Mouse (Mus musculus) forebrain, embryonic 13.5 days (tissue): Measurements from ENCODE around the gene Fbxl22. TPM values are rescaled to one million over a fixed set of nuclear protein-coding genes. Genes with fewer than 3 reads are reported as not detected.

Source experiments
- ATAC-seq: fragments of 200-750 bp; cut with Nextera tagmentation; 2 replicates; pipeline ENCODE4 v1.8.0; 2017
- H3K27ac ChIP-seq: fragments of 300-500 bp; sonication (generic); 2 replicates; pipeline ENCODE4 v1.5.1; 2015; ENCODE audit warnings: inconsistent platforms, mild to moderate bottlenecking, moderate library complexity
- H3K27me3 ChIP-seq: fragments of 300-500 bp; sonication (generic); 2 replicates; pipeline ENCODE4 v1.6.1; 2015; ENCODE audit warnings: mild to moderate bottlenecking, inconsistent platforms
- H3K36me3 ChIP-seq: fragments of 300-500 bp; sonication (generic); 2 replicates; pipeline ENCODE4 v1.6.1; 2015; ENCODE audit warnings: mild to moderate bottlenecking, inconsistent platforms; ENCODE audit not compliant: poor library complexity, severe bottlenecking
- H3K4me1 ChIP-seq: fragments of 300-500 bp; sonication (generic); 2 replicates; pipeline ENCODE4 v1.6.1; 2015; ENCODE audit warnings: inconsistent platforms
- H3K4me2 ChIP-seq: fragments of 300-500 bp; sonication (generic); 2 replicates; pipeline ENCODE4 v1.6.1; 2015; ENCODE audit warnings: inconsistent platforms, mild to moderate bottlenecking, moderate library complexity
- H3K4me3 ChIP-seq: fragments of 300-500 bp; sonication (generic); 2 replicates; pipeline ENCODE4 v1.5.1; 2015; ENCODE audit warnings: mild to moderate bottlenecking, inconsistent platforms
- H3K9ac ChIP-seq: fragments of 300-500 bp; sonication (generic); 2 replicates; pipeline ENCODE4 v1.6.1; 2015; ENCODE audit warnings: mild to moderate bottlenecking, inconsistent platforms
- H3K9me3 ChIP-seq: fragments of 300-500 bp; sonication (generic); replicated peaks from 2 replicates; pipeline ENCODE4 v1.6.1; 2016; ENCODE audit warnings: inconsistent platforms
- WGBS: fragments of 180-500 bp; shearing (Covaris S2); methylation state at CpG from one replicate; pipeline ENCODE4 v1.1.7; 2015; 5-methylcytosine and 5-hydroxymethylcytosine counted together
- polyA plus RNA-seq: library from polyadenylated mRNA; unstranded; fragments of >200 nt; fragmentation: Nextera tagmentation; extraction: Ambion mirVana; gene quantifications from 2 replicates; pipeline ENCODE4 v1.2.1, GENCODE M21; 2015

Gene Fbxl22
- polyA plus RNA-seq, 1 experiment from 2014 or later = 2.5 TPM

DNA sequence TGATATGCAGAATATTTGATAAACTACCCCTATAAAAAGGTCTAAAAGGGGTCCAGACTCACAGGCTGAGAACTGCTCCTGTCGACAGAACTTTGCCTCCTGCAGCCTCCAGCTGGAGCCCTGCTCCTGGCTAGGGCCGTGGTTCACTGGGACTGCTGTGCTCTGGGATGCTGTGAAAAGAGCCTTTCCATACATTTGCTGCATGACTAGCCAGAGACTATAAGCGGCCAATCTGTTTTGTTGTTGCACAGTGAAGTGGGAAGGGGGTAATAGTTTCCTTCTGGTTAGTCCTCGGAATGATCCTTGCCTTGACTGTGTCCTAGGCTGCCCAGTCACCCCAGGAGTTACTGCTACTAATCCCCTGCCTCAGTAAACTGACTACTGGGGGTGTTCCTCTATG is 8.4 kb downstream of the Fbxl22 start:
- Histone ChIP-seq H3K27me3 (no peaks in the 10 kb centered on the region), H3K9ac (no peak overlapping the region), H3K27ac (peak overlapping the region; percentile 92), H3K9me3 (no peaks in the 10 kb centered on the region), H3K4me2 (no peak overlapping the region), H3K4me3 (no peak overlapping the region), H3K36me3 (peaks cover 77% of the 10 kb centered on the region), H3K4me1 (peaks cover 59% of the 10 kb centered on the region)
- 6% methylated on average over 4 of the region's 4 CpGs for WGBS
- peak; percentile 79 for ATAC-seq

DNA sequence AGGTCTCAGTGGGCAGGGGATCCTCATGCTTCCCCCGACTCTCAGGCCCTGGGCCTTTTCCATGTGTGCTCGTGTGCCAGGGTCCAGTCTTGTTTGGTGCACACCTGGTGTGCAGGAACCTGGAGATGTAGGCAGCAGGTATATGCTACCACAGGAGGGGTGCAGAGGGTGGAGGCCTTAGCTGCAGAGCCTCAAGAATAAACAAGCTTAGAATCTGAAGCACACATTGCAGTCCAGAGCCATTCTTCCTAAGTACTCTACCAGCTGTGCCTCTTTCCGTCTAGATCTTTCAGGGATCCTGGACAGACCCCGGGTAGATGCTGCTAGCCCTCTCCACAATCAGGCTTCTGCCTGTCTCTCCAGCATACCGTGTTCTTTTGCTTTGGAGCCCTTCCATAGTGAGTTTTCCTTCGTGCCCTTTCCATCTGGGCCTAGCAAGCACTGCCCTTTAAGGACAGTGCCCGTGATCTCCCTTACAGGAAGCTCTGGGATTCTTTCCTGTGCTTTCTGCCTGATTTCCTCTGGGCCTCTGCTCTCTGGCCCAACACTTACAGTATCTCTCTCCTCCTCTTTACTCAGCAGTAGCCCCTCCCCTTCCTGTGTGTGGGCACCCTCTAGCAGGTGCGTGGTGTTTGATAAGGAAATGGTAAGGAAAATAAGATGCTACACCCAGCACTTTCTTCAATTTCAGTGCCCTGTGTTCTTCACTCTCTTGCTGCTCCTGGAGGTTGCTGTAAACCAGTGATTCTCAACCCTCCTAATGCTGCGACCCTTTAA is 9.1 kb downstream of the Fbxl22 start:
- H3K36me3 ChIP-seq = peaks cover 83% of the 10 kb centered on the region
- 44% methylated on average over 9 of the region's 9 CpGs for WGBS
- peak; percentile 46; the same call in 1 of the 2 replicates for ATAC-seq

DNA sequence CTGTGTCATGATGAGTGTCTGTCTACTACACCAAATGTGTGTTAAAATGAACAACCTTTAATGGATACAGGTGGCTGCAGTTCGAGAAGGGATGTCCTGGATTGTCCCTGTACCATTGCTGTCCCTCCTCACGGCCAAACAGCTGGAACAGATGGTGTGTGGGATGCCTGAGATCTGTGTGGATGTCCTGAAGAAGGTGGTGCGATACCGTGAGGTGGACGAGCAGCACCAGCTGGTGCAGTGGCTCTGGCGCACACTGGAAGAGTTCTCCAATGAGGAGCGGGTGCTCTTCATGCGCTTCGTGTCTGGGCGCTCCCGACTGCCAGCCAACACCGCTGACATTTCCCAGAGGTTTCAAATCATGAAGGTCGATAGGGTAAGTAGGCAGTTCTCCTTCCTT is 9.9 kb downstream of the Fbxl22 start:
- 90% methylated on average over 13 of the region's 13 CpGs for WGBS

More for the DNA sequence above, 9.1 kb downstream of the Fbxl22 start:
- H3K27me3 ChIP-seq = no peaks in the 10 kb centered on the region
- no peaks in the 10 kb centered on the region for H3K9me3 ChIP-seq
- no peak overlapping the region for H3K4me3 ChIP-seq
- H3K9ac ChIP-seq = peak overlapping the region; percentile 46
- peaks cover 57% of the 10 kb centered on the region for H3K4me1 ChIP-seq
- 0 out of 2 replicates have a peak overlapping the region, but pooled peaks have one; percentile 5 for H3K4me2 ChIP-seq
- peak overlapping the region; percentile 92 for H3K27ac ChIP-seq

DNA sequence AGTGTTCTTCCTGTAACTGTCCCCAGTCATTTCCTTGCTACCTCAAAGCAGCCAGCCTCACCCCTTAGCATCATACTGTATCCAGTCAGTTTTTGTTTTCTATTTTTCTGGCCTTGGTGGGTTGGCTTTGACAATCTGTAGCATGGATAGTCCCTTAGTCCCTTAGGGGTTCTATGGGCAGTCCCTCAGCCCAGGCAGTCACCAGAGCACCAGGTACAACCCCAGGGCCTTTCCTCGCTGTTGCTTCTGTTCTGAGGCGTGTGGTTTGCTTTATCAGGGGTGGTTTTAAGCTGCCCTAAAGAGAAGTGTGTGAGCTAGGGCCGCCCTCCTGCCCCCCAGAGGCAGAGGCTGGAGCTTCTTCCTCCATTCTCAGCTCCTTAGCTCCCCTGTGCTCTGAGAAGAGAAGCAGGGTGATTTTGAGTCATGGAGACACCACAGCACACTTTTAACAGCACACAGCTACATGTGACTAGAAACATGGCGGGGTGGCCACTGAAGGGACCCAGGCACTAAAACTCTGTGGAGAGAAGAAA is 10.4 kb downstream of the Fbxl22 start:
- no peak overlapping the region for H3K4me3 ChIP-seq
- no peak overlapping the region for H3K9ac ChIP-seq
- no peak for ATAC-seq
- H3K36me3 ChIP-seq = peaks cover 82% of the 10 kb centered on the region
- no peaks in the 10 kb centered on the region for H3K27me3 ChIP-seq
- no peaks in the 10 kb centered on the region for H3K9me3 ChIP-seq
- peak overlapping the region; percentile 92; the same call in 1 of the 2 replicates for H3K27ac ChIP-seq
- H3K4me1 ChIP-seq = peaks cover 48% of the 10 kb centered on the region
- H3K4me2 ChIP-seq = no peak overlapping the region
- 82% methylated on average over 4 of the region's 4 CpGs for WGBS

More for the DNA sequence above, 9.9 kb downstream of the Fbxl22 start:
- peaks cover 85% of the 10 kb centered on the region for H3K36me3 ChIP-seq
- peaks cover 49% of the 10 kb centered on the region for H3K4me1 ChIP-seq
- peak overlapping the region; percentile 46; the same call in 1 of the 2 replicates for H3K9ac ChIP-seq
- no peak for ATAC-seq
- peak overlapping the region; percentile 92; the same call in 1 of the 2 replicates for H3K27ac ChIP-seq
- no peak overlapping the region for H3K4me3 ChIP-seq
- no peak overlapping the region for H3K4me2 ChIP-seq
- H3K27me3 ChIP-seq = no peaks in the 10 kb centered on the region
- H3K9me3 ChIP-seq = no peaks in the 10 kb centered on the region

DNA sequence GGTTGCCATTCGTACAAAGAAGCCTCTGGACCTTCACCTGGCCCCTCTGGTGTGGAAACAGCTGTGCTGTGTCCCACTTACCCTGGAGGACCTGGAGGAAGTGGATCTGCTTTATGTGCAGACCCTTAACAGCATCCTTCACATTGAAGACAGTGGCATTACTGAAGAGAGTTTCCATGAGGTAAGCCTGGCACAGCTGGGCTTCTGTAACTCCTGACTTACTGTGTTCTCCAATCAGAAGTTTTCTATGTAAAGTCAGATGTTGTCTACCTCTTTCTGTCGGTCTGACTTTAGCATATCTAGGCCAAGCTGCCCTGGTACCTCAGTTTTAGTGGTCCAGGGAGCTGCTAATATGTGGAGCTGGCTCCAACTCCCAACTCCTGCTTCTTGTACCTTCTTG is 13.1 kb downstream of the Fbxl22 start:
- Histone ChIP-seq H3K4me1 (peaks cover 38% of the 10 kb centered on the region), H3K36me3 (peaks cover 84% of the 10 kb centered on the region)
- 71% methylated on average over 2 of the region's 2 CpGs for WGBS

DNA sequence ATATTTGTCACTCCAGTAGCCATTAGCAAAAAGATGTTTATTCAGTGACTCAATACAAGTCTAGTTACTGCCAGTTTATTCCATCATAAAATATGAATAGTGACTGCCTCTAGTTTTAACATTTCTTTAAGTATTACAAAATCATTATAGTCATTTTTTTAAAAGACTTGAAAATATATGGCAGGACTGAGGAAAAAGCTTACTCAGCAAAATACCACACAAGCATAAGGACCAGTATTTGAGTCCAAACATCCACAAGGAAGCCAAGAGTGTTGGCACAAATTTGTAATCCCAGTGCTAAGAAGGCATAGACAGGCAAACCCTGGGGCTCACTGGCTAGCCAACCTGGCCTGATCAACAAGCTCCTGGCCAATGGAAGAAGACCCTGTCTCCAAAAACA is 20.4 kb downstream of the Fbxl22 start:
- Histone ChIP-seq H3K27ac (no peak overlapping the region), H3K4me1 (no peaks in the 10 kb centered on the region), H3K36me3 (peaks cover 96% of the 10 kb centered on the region), H3K9me3 (no peaks in the 10 kb centered on the region), H3K9ac (no peak overlapping the region), H3K27me3 (no peaks in the 10 kb centered on the region), H3K4me2 (no peak overlapping the region), H3K4me3 (no peak overlapping the region)
- ATAC-seq = no peak

More for the DNA sequence above, 13.1 kb downstream of the Fbxl22 start:
- Histone ChIP-seq H3K9me3 (no peaks in the 10 kb centered on the region), H3K4me2 (no peak overlapping the region), H3K27me3 (no peaks in the 10 kb centered on the region), H3K4me3 (no peak overlapping the region), H3K9ac (no peak overlapping the region), H3K27ac (no peak overlapping the region)
- ATAC-seq = no peak

DNA sequence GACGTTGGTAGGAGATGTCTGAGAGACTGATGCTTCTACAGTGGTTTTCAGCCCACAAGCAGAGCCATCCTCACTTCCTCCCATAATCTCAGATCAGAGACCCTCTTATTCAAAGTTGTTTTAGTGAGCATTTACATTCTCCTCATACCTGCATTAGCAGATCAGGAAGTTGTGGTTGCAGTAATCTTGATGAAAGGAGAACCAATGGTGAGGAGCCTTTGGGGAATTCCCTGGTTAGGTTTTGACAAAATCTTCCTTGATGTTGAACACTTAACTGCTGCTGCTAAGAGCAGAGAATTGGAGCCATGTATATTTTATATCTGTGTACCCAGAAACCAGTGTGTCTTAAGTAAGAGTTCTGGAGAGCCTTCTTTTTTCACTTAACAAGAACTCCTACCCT is 22.0 kb downstream of the Fbxl22 start:
- Histone ChIP-seq H3K9ac (no peak overlapping the region), H3K4me3 (no peak overlapping the region), H3K27me3 (no peaks in the 10 kb centered on the region), H3K4me1 (no peaks in the 10 kb centered on the region), H3K4me2 (no peak overlapping the region), H3K9me3 (no peaks in the 10 kb centered on the region), H3K27ac (no peak overlapping the region), H3K36me3 (peaks cover 96% of the 10 kb centered on the region)
- 96% methylated on average over 1 of the region's 1 CpGs for WGBS
- ATAC-seq = no peak

DNA sequence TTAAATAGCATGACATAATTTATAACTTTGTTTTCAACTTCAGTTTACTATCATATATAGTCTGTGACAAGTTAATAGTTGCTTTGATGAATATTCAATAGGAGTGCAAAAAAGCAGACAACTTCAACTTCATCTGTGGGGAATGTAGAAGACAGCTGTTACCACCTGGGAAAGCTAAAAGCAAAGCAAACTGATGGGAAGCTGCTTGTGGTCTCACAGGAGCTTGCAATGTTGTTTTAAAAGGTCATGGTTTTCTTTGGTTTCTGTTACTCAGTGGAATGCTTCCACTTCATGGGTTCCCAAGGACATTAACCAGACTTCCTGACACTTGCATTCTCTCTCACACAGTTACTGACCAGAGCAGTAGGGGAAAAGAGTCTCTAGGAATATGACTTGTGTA is 25.6 kb downstream of the Fbxl22 start:
- no peak overlapping the region for H3K4me2 ChIP-seq
- peaks cover 93% of the 10 kb centered on the region for H3K36me3 ChIP-seq
- H3K27me3 ChIP-seq = no peaks in the 10 kb centered on the region
- no peaks in the 10 kb centered on the region for H3K9me3 ChIP-seq
- no peaks in the 10 kb centered on the region for H3K4me1 ChIP-seq
- H3K9ac ChIP-seq = no peak overlapping the region
- H3K27ac ChIP-seq = no peak overlapping the region
- H3K4me3 ChIP-seq = no peak overlapping the region
- ATAC-seq = no peak

DNA sequence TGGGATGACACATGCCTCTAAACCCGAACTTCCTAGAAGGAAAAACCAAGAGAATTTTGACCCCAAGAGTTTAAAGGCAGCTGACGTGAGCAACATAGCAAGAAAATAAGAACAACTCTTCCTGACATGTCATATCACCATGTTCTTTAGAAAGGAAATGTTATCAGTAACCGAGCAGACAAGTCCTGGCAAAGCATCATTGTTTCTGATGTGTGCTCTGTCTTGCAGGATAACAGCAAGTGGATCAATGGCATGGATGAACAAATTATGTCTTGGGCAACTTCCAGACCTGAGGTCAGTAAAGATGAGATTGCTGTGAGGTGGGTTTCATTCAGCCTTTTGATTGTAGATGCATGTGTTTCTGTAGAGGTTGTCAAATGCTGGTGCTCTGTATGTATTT is 31.0 kb downstream of the Fbxl22 start:
- ATAC-seq = no peak
- WGBS = 92% methylated on average over 3 of the region's 3 CpGs
- H3K4me3 ChIP-seq = no peak overlapping the region
- H3K4me1 ChIP-seq = no peaks in the 10 kb centered on the region
- no peak overlapping the region for H3K9ac ChIP-seq
- H3K36me3 ChIP-seq = peaks cover 73% of the 10 kb centered on the region
- no peak overlapping the region for H3K4me2 ChIP-seq
- H3K9me3 ChIP-seq = no peaks in the 10 kb centered on the region
- no peaks in the 10 kb centered on the region for H3K27me3 ChIP-seq
- no peak overlapping the region for H3K27ac ChIP-seq

DNA sequence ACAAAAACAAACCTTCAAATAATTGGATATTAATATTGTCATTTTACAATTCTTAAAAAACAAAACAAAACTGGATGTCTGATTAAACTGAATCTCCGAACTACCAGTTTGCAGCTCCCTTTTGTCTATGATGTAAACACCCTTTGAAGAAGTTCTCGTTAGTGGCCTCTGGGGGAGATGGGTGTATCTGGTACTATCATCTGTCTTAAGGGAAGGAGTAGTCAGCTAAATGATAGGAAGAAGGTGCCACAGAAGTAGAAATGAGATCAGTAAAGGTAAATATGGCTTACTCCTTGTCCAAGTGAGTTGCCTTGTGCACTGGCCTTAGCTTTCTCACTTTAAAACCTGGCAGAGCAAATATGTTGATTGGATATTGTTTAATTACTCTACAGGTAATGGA is 36.6 kb downstream of the Fbxl22 start:
- Histone ChIP-seq H3K4me2 (no peak overlapping the region), H3K4me1 (no peaks in the 10 kb centered on the region), H3K36me3 (peaks cover 62% of the 10 kb centered on the region), H3K9me3 (no peaks in the 10 kb centered on the region), H3K9ac (no peak overlapping the region), H3K4me3 (no peak overlapping the region), H3K27ac (no peak overlapping the region), H3K27me3 (no peaks in the 10 kb centered on the region)
- 72% methylated on average over 2 of the region's 2 CpGs for WGBS
- ATAC-seq = no peak

DNA sequence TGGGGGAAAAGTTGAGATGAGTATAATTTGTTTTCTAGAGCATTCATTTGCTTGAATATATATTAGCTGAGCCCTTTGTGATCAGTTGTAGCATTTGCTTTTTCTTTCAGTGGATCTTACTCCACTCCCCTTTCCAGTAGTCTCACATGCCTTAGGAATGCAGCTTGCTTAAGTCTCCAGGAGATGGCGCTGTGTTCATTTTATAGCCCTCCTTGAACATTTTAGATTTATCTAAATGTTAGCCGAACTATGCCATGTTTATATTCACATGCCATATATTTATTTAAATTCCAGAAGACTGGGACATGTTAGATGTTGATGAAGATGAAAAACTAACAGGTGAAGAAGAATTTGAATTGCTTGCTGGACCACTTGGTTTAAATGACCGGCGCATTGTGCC is 49.3 kb downstream of the Fbxl22 start:
- no peak for ATAC-seq
- Histone ChIP-seq H3K27me3 (no peaks in the 10 kb centered on the region), H3K9ac (no peak overlapping the region), H3K4me1 (no peaks in the 10 kb centered on the region), H3K9me3 (no peaks in the 10 kb centered on the region), H3K4me3 (no peak overlapping the region), H3K27ac (no peak overlapping the region), H3K4me2 (no peak overlapping the region), H3K36me3 (peaks cover 51% of the 10 kb centered on the region)
- 56% methylated on average over 4 of the region's 4 CpGs for WGBS
